Mouse (Mus musculus) CH12.LX (cell line): ENCODE data around the gene Ech1. TPM values are rescaled to one million over a fixed set of nuclear protein-coding genes. Genes with fewer than 3 reads are reported as not detected.

Experiments
- DNase-seq: peaks from one replicate; pipeline ENCODE4 v3.0.0-alpha.2; 2013; ENCODE audit errors: extremely low read depth
- H3K27ac ChIP-seq: 2 replicates; pipeline ENCODE4 v1.5.1; 2012; ENCODE audit warnings: low read depth, mild to moderate bottlenecking, control low read depth, moderate library complexity; ENCODE audit not compliant: insufficient read depth
- H3K27me3 ChIP-seq: replicated peaks from 2 replicates; pipeline ENCODE3; 2012; ENCODE audit warnings: inconsistent platforms
- H3K36me3 ChIP-seq, 2 experiments: replicated peaks in 1 of 2; 2 replicates each; pipeline versions ENCODE3 to v1.6.1; 2012; ENCODE audit warnings: inconsistent platforms in 1 of 2, low read length in 1 of 2, mild to moderate bottlenecking in 1 of 2, mixed read lengths in 1 of 2, moderate library complexity in 1 of 2; ENCODE audit not compliant: control insufficient read depth in 1 of 2, insufficient read depth in 1 of 2
- H3K4me1 ChIP-seq, 2 experiments: 2 replicates each; pipeline ENCODE4 v1.6.1; 2012; ENCODE audit warnings: inconsistent platforms in 1 of 2, moderate library complexity in 1 of 2; ENCODE audit not compliant: insufficient read depth in 2 of 2, control insufficient read depth in 1 of 2
- H3K4me2 ChIP-seq: 2 replicates; pipeline ENCODE4 v1.6.1; 2012; ENCODE audit warnings: low read depth, mild to moderate bottlenecking, control low read depth; ENCODE audit not compliant: poor library complexity, insufficient read depth, severe bottlenecking
- H3K4me3 ChIP-seq, 3 experiments: fragments of 150-350 bp in 1 of 3; sonication (generic) in 1 of 3; replicated peaks in 1 of 3; 2 replicates each; pipeline versions ENCODE3 to v1.5.1; 2011 to 2012; ENCODE audit warnings: low read depth in 2 of 3, low read length in 2 of 3, mild to moderate bottlenecking in 2 of 3, moderate library complexity in 2 of 3, control low read depth in 1 of 3, improper control_type of control experiment in 1 of 3, inconsistent platforms in 1 of 3, mixed read lengths in 1 of 3; ENCODE audit not compliant: poor library complexity in 1 of 3
- H3K79me2 ChIP-seq: replicated peaks from 2 replicates; pipeline ENCODE4 v1.6.1; 2012; ENCODE audit warnings: mild to moderate bottlenecking, moderate library complexity; ENCODE audit not compliant: control insufficient read depth, poor library complexity, insufficient read depth, severe bottlenecking; ENCODE audit errors: extremely low read depth
- H3K9ac ChIP-seq: 2 replicates; pipeline ENCODE4 v1.6.1; 2012; ENCODE audit warnings: low read depth, mild to moderate bottlenecking, control low read depth, moderate library complexity; ENCODE audit not compliant: insufficient read depth
- H3K9me3 ChIP-seq: replicated peaks from 2 replicates; pipeline ENCODE3; 2012; ENCODE audit warnings: low read length, inconsistent platforms, mixed read lengths
- BHLHE40 ChIP-seq: IDR thresholded peaks from 2 replicates; pipeline ENCODE4 v1.6.1; 2011; ENCODE audit warnings: mild to moderate bottlenecking, low read depth, low read length, improper control_type of control experiment
- CHD1 ChIP-seq: IDR thresholded peaks from 2 replicates; pipeline ENCODE4 v1.6.1; 2012; ENCODE audit warnings: low read depth, low read length, improper control_type of control experiment, inconsistent platforms
- CHD2 ChIP-seq: IDR thresholded peaks from 2 replicates; pipeline ENCODE4 v1.6.1; 2011; ENCODE audit warnings: low read length, improper control_type of control experiment
- E2F4 ChIP-seq: IDR thresholded peaks from 2 replicates; pipeline ENCODE4 v1.6.1; 2011; ENCODE audit warnings: low read depth, low read length, improper control_type of control experiment; ENCODE audit not compliant: insufficient replicate concordance
- ELF1 ChIP-seq: IDR thresholded peaks from 2 replicates; pipeline ENCODE4 v1.6.1; 2014; ENCODE audit warnings: low read depth, mild to moderate bottlenecking, inconsistent platforms, low read length, improper control_type of control experiment
- ETS1 ChIP-seq: conservative IDR thresholded peaks from 2 replicates; pipeline ENCODE4 v1.6.1; 2012; ENCODE audit warnings: low read depth, mild to moderate bottlenecking, inconsistent platforms, low read length, improper control_type of control experiment, moderate library complexity
- GABPA ChIP-seq: IDR thresholded peaks from 2 replicates; pipeline ENCODE4 v1.6.1; 2012; ENCODE audit warnings: low read depth, low read length, improper control_type of control experiment, inconsistent platforms; ENCODE audit not compliant: insufficient replicate concordance
- HCFC1 ChIP-seq: IDR thresholded peaks from 2 replicates; pipeline ENCODE4 v1.6.1; 2012; ENCODE audit warnings: low read depth, mild to moderate bottlenecking, inconsistent platforms, low read length, improper control_type of control experiment
- KAT2A ChIP-seq: IDR thresholded peaks from 2 replicates; pipeline ENCODE4 v1.6.1; 2012; ENCODE audit warnings: low read length, improper control_type of control experiment, inconsistent platforms; ENCODE audit not compliant: insufficient replicate concordance
- MEF2A ChIP-seq: IDR thresholded peaks from 2 replicates; pipeline ENCODE4 v1.6.1; 2014; ENCODE audit warnings: low read depth, mild to moderate bottlenecking, inconsistent platforms, low read length, improper control_type of control experiment, borderline replicate concordance
- MXI1 ChIP-seq: IDR thresholded peaks from 2 replicates; pipeline ENCODE4 v1.6.1; 2011; ENCODE audit warnings: mild to moderate bottlenecking, low read depth, low read length, improper control_type of control experiment
- MYC ChIP-seq: IDR thresholded peaks from 2 replicates; pipeline ENCODE4 v1.6.1; 2011; ENCODE audit warnings: low read depth, mild to moderate bottlenecking, improper control_type of control experiment, low read length
- NRF1 ChIP-seq: IDR thresholded peaks from 2 replicates; pipeline ENCODE4 v1.6.1; 2014; ENCODE audit warnings: low read depth, mild to moderate bottlenecking, inconsistent platforms, low read length, improper control_type of control experiment, moderate library complexity
- PAX5 ChIP-seq: IDR thresholded peaks from 2 replicates; pipeline ENCODE4 v1.6.1; 2012; ENCODE audit warnings: low read length, inconsistent platforms, mixed read lengths
- POLR2AphosphoS2 ChIP-seq: IDR thresholded peaks from 2 replicates; pipeline ENCODE4 v1.6.1; 2011; ENCODE audit warnings: low read depth, low read length, improper control_type of control experiment
- SIN3A ChIP-seq: IDR thresholded peaks from 2 replicates; pipeline ENCODE4 v1.6.1; 2012; ENCODE audit warnings: low read length, improper control_type of control experiment, inconsistent platforms
- SMC3 ChIP-seq: IDR thresholded peaks from 2 replicates; pipeline ENCODE4 v1.6.1; 2011; ENCODE audit warnings: low read depth, low read length, improper control_type of control experiment
- TCF12 ChIP-seq: IDR thresholded peaks from 2 replicates; pipeline ENCODE4 v1.6.1; 2014; ENCODE audit warnings: low read depth, mild to moderate bottlenecking, inconsistent platforms, low read length, improper control_type of control experiment
- UBTF ChIP-seq: IDR thresholded peaks from 2 replicates; pipeline ENCODE4 v1.6.1; 2012; ENCODE audit warnings: low read depth, mild to moderate bottlenecking, inconsistent platforms, low read length, improper control_type of control experiment, moderate library complexity
- ZC3H11A ChIP-seq: IDR thresholded peaks from 2 replicates; pipeline ENCODE4 v1.6.1; 2012; ENCODE audit warnings: low read depth, mild to moderate bottlenecking, inconsistent platforms, low read length, improper control_type of control experiment
- ZKSCAN1 ChIP-seq: IDR thresholded peaks from 2 replicates; pipeline ENCODE4 v1.6.1; 2012; ENCODE audit warnings: low read depth, inconsistent platforms, low read length, improper control_type of control experiment, borderline replicate concordance
- dilution Hi-C: fragments of 300-500 bp; cut with MboI; formaldehyde crosslinking; loops from 2 replicates; pipeline ENCODE4 v1.14.3; 2020; ENCODE audit warnings: low sequenced_read_pairs; ENCODE audit not compliant: extremely low pct_unique_long_range_greater_than_20kb, extremely low pct_ligation_motif_present
- in situ Hi-C: fragments of 300-500 bp; cut with MboI; formaldehyde crosslinking; loops from 3 replicates; pipeline ENCODE4 v1.14.3; 2019; ENCODE audit warnings: low sequenced_read_pairs, low pct_ligation_motif_present, low pct_unique_long_range_greater_than_20kb, mixed read lengths
- polyA plus RNA-seq: library from polyadenylated mRNA; unstranded; fragments of >175 nt; gene quantifications from 2 replicates; pipeline ENCODE4 v1.2.1, GENCODE M21; 2012; ENCODE audit warnings: low read depth; ENCODE audit not compliant: insufficient read length
- total RNA-seq, 2 experiments: library from RNA; depleted of rRNA; stranded (reverse); fragments of 300-350 nt in 1 of 2; fragments of >200 nt in 1 of 2; gene quantifications; 2 replicates each; pipeline ENCODE4 v1.2.3; 2012 to 2014

The Ech1 gene
- total and polyA plus RNA-seq, 3 experiments: 67.6 to 124 (median 119) TPM

GRCm38 (mm10) chr7:28877856-28878255, 52.8 kb downstream of the Ech1 start:
- Histone ChIP-seq H3K9ac (no peak overlapping the region), H3K4me2 (no peak overlapping the region), H3K9me3 (no peaks in the 10 kb centered on the region), H3K4me3 (no peak overlapping the region), H3K36me3 (no peaks in the 10 kb centered on the region), H3K79me2 (no peaks in the 10 kb centered on the region), H3K27me3 (no peaks in the 10 kb centered on the region), H3K27ac (no peak overlapping the region), H3K4me1 (peaks cover 3 to 14% of the 10 kb centered on the region in 2 experiments; a peak in 3 of 4 replicates)
- no peak for TF ChIP-seq KAT2A
- TF ChIP-seq GABPA: no peak
- no peak for TF ChIP-seq MYC
- no peak for TF ChIP-seq BHLHE40
- no peak for TF ChIP-seq POLR2AphosphoS2
- TF ChIP-seq NRF1: no peak
- TF ChIP-seq ZC3H11A: no peak
- no peak for TF ChIP-seq ETS1
- TF ChIP-seq E2F4: no peak
- no peak for TF ChIP-seq CHD1
- no peak for TF ChIP-seq ZKSCAN1
- no peak for TF ChIP-seq ELF1
- TF ChIP-seq PAX5: no peak
- no peak for TF ChIP-seq CHD2
- no peak for TF ChIP-seq SIN3A
- TF ChIP-seq MEF2A: no peak
- no peak for TF ChIP-seq MXI1
- TF ChIP-seq SMC3: no peak
- TF ChIP-seq HCFC1: no peak
- no peak for TF ChIP-seq UBTF
- in situ Hi-C loops (no loop called here), dilution Hi-C loops (no loop called here)
- DNase-seq: no peak

GRCm38 (mm10) chr7:28879606-28880005, 54.6 kb downstream of the Ech1 start:
- Histone ChIP-seq H3K9ac (no peak overlapping the region), H3K79me2 (no peaks in the 10 kb centered on the region), H3K4me1 (peaks cover 3 to 14% of the 10 kb centered on the region in 2 experiments; a peak in 3 of 4 replicates), H3K4me3 (no peak overlapping the region), H3K27ac (no peak overlapping the region), H3K9me3 (no peaks in the 10 kb centered on the region), H3K27me3 (no peaks in the 10 kb centered on the region), H3K4me2 (no peak overlapping the region), H3K36me3 (no peaks in the 10 kb centered on the region)
- in situ Hi-C loops: no loop called here
- TF ChIP-seq PAX5: no peak
- peak; percentile 18; the same call in 1 of the 2 replicates for TF ChIP-seq TCF12
- 0 out of 2 replicates have a peak, but pooled peaks have one; percentile 27 for TF ChIP-seq BHLHE40
- dilution Hi-C loops: no loop called here
- peak; percentile 34 for DNase-seq
